Mouse (Mus musculus): ENCODE measurements around the gene Slc9a3r2.

Gene Slc9a3r2

GRCm38 (mm10) chr17:24635024-24635423 is 15.1 kb downstream of the Slc9a3r2 start:
- CTCF ChIA-PET, result no interaction called here
- POLR2A ChIA-PET, result interaction anchor here in 3 of 4 experiments (0.7 to 3.9 kb wide), 6 partner anchors 10 to 107 kb away, joined by 3 to 26 read pairs (median 4); partner anchors contain the start of genes Pkd1 (in 1 of the 3), Traf7 (in 1 of the 3) and Zfp598 (in 1 of the 3)

GRCm38 (mm10) chr17:24633831-24634230 is 16.3 kb downstream of the Slc9a3r2 start:
- ChIA-PET CTCF (interaction anchor here in 1 of 4 experiments (2.0 kb wide), 1 partner anchor 13 kb away, joined by 4 read pairs; no protein-coding TSS in a partner anchor), POLR2A (interaction anchor here in 3 of 4 experiments (0.8 to 3.9 kb wide), 15 partner anchors 10 to 373 kb away, joined by 3 to 25 read pairs (median 10); partner anchors contain the start of genes Traf7 (in 2 of the 3), Mlst8 (in 1 of the 3) and Pkd1 (in 1 of the 3))

- ChIA-PET CTCF (interaction anchor here (0.6 to 2.0 kb wide), 21 partner anchors 14 to 219 kb away, joined by 3 to 10 read pairs (median 4); partner anchors contain the start of genes Zfp598 (in 2 of the 4), Mlst8 (in 1 of the 4), Ndufb10 (in 1 of the 4) and Pkd1 (in 1 of the 4)), POLR2A (interaction anchor here (0.6 to 3.3 kb wide), 101 partner anchors 7 to 1095 kb away, joined by 3 to 51 read pairs (median 4); partner anchors contain the start of genes Zfp598 (in 4 of the 4), Mlst8 (in 3 of the 4), Npw (in 3 of the 4) and Pkd1 (in 3 of the 4))
Measured at GRCm38 (mm10) chr17:24632813-24633449, 17.2 kb downstream of the Slc9a3r2 start.

- ChIA-PET CTCF (interaction anchor here (0.6 to 2.0 kb wide), 21 partner anchors 15 to 218 kb away, joined by 3 to 10 read pairs (median 4); partner anchors contain the start of genes Zfp598 (in 2 of the 4), Mlst8 (in 1 of the 4), Ndufb10 (in 1 of the 4) and Pkd1 (in 1 of the 4)), POLR2A (interaction anchor here (0.6 to 3.3 kb wide), 102 partner anchors 8 to 1095 kb away, joined by 3 to 51 read pairs (median 4); partner anchors contain the start of genes Zfp598 (in 4 of the 4), Mlst8 (in 3 of the 4), Npw (in 3 of the 4) and Pkd1 (in 3 of the 4))
Measured at GRCm38 (mm10) chr17:24632167-24632812, 17.8 kb downstream of the Slc9a3r2 start, which contains the start of the genes Tsc2 and Nthl1. TSS of gene Tsc2 (minus strand) at chr17:24632630. TSS of gene Nthl1 (plus strand) at chr17:24632680.

DNA sequence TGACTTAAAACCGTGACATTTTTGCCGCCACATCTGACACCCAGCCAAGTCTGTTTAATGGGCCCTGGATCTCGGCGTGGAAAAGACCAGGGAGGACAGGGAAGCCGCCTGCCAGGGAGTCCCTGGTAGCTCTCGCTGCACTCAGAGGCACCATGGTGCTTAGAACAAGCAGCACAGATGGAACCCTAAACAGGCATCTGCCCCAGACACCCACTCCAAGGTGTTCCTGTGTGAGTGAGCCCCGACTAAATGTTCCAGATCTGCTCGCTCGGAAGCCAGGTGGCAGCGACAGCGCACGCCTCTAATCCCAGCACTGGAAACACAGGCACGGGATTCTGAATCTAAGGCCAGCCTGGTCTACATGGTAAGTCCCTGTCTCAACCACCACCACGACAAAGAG is 20.1 kb downstream of the Slc9a3r2 start:
- ChIA-PET POLR2A (interaction anchor here in 3 of 4 experiments (0.7 to 3.3 kb wide), 18 partner anchors 9 to 216 kb away, joined by 3 to 36 read pairs (median 5); partner anchors contain the start of genes Traf7 (in 3 of the 3), Npw (in 1 of the 3) and Pkd1 (in 1 of the 3)), CTCF (interaction anchor here (0.6 to 2.8 kb wide), 11 partner anchors 10 to 1111 kb away, joined by 3 to 16 read pairs (median 6); partner anchors contain the start of gene Zfp598 (in 1 of the 4))

- ChIA-PET POLR2A (interaction anchor here in 3 of 4 experiments (0.5 to 3.1 kb wide), 38 partner anchors 8 to 660 kb away, joined by 3 to 27 read pairs (median 4); partner anchors contain the start of genes Traf7 (in 3 of the 3), Pkd1 (in 2 of the 3), Zfp598 (in 2 of the 3) and Jpt2 (in 1 of the 3)), CTCF (interaction anchor here (0.5 to 2.8 kb wide), 67 partner anchors 8 to 787 kb away, joined by 3 to 17 read pairs (median 4); partner anchors contain the start of genes Pkd1 (in 2 of the 4), Zfp598 (in 2 of the 4), Mlst8 (in 1 of the 4) and Npw (in 1 of the 4))
Measured at GRCm38 (mm10) chr17:24628646-24629045, 21.5 kb downstream of the Slc9a3r2 start.

DNA sequence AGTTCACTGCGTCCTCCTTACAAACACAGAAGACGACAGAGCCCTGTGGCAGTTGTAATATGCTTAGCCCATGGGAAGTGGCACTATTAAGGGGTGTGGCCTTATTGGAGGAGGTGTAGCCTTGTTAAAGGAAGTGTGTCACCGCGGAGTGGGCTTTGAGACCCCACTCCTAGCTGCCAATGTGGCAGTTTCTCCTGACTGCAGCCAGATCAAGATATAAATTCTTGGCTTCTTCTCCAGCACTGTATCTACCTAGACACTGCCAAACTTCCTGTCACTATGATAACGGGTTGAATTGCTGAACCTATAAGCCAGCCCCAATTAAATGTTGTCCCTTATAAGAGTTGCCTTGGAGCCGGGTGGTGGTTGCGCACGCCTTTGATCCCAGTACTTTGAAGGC is 24.7 kb downstream of the Slc9a3r2 start:
- ChIA-PET POLR2A (interaction anchor here in 2 of 4 experiments (0.7 to 1.0 kb wide), 3 partner anchors 50 to 81 kb away, joined by 3 to 5 read pairs (median 4); partner anchors contain the start of gene Pkd1 (in 1 of the 2)), CTCF (no interaction called here)

- CTCF ChIA-PET, result interaction anchor here in 3 of 4 experiments (0.5 to 2.4 kb wide), 6 partner anchors 11 to 790 kb away, joined by 3 to 16 read pairs (median 3); no protein-coding TSS in a partner anchor
- POLR2A ChIA-PET, result interaction anchor here (0.6 to 7.8 kb wide), 37 partner anchors 9 to 593 kb away, joined by 3 to 45 read pairs (median 5); partner anchors contain the start of genes Nthl1 (in 3 of the 4), Pkd1 (in 3 of the 4), Traf7 (in 3 of the 4) and Tsc2 (in 3 of the 4)
Measured at GRCm38 (mm10) chr17:24617561-24618194, 32.4 kb downstream of the Slc9a3r2 start.

DNA sequence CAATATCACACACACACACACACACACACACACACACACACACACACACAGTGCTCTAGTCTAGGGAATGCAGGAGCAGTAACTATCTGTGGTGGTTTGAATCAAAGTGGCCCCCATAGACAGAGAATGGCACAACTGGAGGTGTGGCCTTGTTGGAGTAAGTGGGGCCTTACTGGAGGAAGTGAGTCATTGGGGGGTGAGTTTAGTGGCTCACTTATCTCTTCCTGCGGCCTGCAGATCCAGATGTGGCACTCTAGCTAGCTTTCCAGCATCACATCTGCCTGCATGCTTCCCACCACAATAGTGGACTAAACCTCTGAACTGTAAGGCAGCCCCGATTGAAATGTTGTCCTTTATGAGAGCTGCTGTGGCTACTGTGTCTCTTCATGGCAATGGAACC is 39.4 kb downstream of the Slc9a3r2 start:
- CTCF ChIA-PET, result interaction anchor here in 3 of 4 experiments (0.7 to 1.7 kb wide), 4 partner anchors 10 to 108 kb away, joined by 3 to 5 read pairs (median 4); no protein-coding TSS in a partner anchor
- POLR2A ChIA-PET, result interaction anchor here in 1 of 4 experiments (1.0 to 1.4 kb wide), 3 partner anchors 9 to 34 kb away, joined by 3 to 4 read pairs (median 4); no protein-coding TSS in a partner anchor

DNA sequence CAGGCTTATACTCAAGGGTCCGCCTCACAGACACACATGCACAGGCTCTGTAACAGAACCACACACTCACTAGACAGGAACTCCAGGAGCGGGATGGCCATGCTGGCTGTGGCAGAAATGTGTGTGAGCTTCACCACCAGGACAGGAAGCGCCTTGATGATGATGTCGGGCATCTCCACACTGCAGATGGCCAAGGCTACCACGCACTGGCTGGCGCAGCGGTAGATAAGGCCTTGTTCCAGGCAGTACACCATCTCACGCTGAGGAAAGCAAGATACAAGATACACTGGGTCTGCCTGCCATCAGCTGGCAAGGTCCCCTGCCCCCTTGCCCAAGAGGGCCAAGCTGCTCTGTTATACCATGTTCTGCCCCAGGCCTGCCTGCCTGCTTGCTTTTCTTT is 41.3 kb downstream of the Slc9a3r2 start:
- ChIA-PET POLR2A (interaction anchor here in 2 of 4 experiments (0.6 to 6.1 kb wide), 5 partner anchors 8 to 88 kb away, joined by 3 to 64 read pairs (median 3); no protein-coding TSS in a partner anchor), CTCF (interaction anchor here in 2 of 4 experiments (0.5 to 0.7 kb wide), 2 partner anchors 18 to 58 kb away, joined by 4 to 5 read pairs; no protein-coding TSS in a partner anchor)

GRCm38 (mm10) chr17:24608370-24608769 is 41.8 kb downstream of the Slc9a3r2 start:
- POLR2A ChIA-PET, result interaction anchor here in 2 of 4 experiments (0.8 to 6.1 kb wide), 8 partner anchors 8 to 59 kb away, joined by 3 to 64 read pairs (median 4); partner anchors contain the start of gene Pkd1 (in 1 of the 2)

GRCm38 (mm10) chr17:24604557-24604956 is 45.6 kb downstream of the Slc9a3r2 start:
- POLR2A ChIA-PET, result interaction anchor here (0.6 to 6.1 kb wide), 42 partner anchors 8 to 268 kb away, joined by 3 to 64 read pairs (median 4); partner anchors contain the start of genes Nthl1 (in 3 of the 4), Pkd1 (in 3 of the 4), Traf7 (in 3 of the 4) and Tsc2 (in 3 of the 4)
- CTCF ChIA-PET, result interaction anchor here (0.6 to 2.2 kb wide), 10 partner anchors 8 to 94 kb away, joined by 3 to 10 read pairs (median 3); partner anchors contain the start of gene Traf7 (in 1 of the 4)

More at GRCm38 (mm10) chr17:24608370-24608769, 41.8 kb downstream of the Slc9a3r2 start:
- CTCF ChIA-PET, result interaction anchor here in 2 of 4 experiments (0.6 to 1.2 kb wide), 4 partner anchors 12 to 62 kb away, joined by 3 to 4 read pairs (median 4); no protein-coding TSS in a partner anchor

GRCm38 (mm10) chr17:24603961-24604360 is 46.2 kb downstream of the Slc9a3r2 start:
- CTCF ChIA-PET, result interaction anchor here in 3 of 4 experiments (0.9 to 2.2 kb wide), 6 partner anchors 8 to 76 kb away, joined by 3 to 10 read pairs (median 5); partner anchors contain the start of gene Traf7 (in 1 of the 3)

GRCm38 (mm10) chr17:24600502-24600901 is 49.6 kb downstream of the Slc9a3r2 start:
- POLR2A ChIA-PET, result interaction anchor here in 3 of 4 experiments (0.7 to 2.9 kb wide), 12 partner anchors 9 to 1156 kb away, joined by 3 to 10 read pairs (median 3); partner anchors contain the start of gene Traf7 (in 1 of the 3)

More at GRCm38 (mm10) chr17:24603961-24604360, 46.2 kb downstream of the Slc9a3r2 start:
- POLR2A ChIA-PET, result interaction anchor here in 3 of 4 experiments (0.7 to 6.1 kb wide), 22 partner anchors 9 to 125 kb away, joined by 3 to 64 read pairs (median 8); partner anchors contain the start of genes Traf7 (in 3 of the 3), Mlst8 (in 2 of the 3), Npw (in 2 of the 3) and Nthl1 (in 2 of the 3)

DNA sequence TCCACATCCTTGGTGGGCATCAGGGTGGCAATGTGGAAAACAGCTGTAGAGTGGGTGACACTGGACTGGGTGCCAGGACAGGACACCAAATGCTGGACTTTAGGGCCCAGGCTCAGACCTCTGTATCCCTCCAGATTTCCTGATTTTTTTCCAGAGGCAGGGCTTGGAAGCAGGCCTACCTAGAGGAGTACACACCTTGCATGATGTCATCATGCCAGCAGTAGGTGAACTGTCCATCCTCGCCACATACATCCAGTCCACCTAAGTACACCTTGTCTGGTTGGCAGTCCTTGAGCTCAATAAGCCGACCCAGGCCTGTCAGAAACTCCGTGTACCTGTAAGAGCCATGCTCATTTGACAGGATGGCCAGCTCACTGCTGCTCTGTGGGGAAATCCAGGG is 52.1 kb downstream of the Slc9a3r2 start:
- POLR2A ChIA-PET, result interaction anchor here in 3 of 4 experiments (0.7 to 2.5 kb wide), 16 partner anchors 8 to 119 kb away, joined by 3 to 9 read pairs (median 4); partner anchors contain the start of genes Nthl1 (in 2 of the 3), Tsc2 (in 2 of the 3), Traf7 (in 1 of the 3) and Zfp598 (in 1 of the 3)
- CTCF ChIA-PET, result no interaction called here

More at GRCm38 (mm10) chr17:24600502-24600901, 49.6 kb downstream of the Slc9a3r2 start:
- CTCF ChIA-PET, result interaction anchor here in 1 of 4 experiments (1.6 kb wide), 1 partner anchor 10 kb away, joined by 3 read pairs; no protein-coding TSS in a partner anchor

Measured in embryonic stem cell, embryonic (primary cell).